Mouse (Mus musculus): ENCODE data around the gene Rcl1. TPM values are rescaled to one million over a fixed set of nuclear protein-coding genes. Genes with fewer than 3 reads are reported as not detected.

Gene Rcl1
- total RNA-seq, 1 experiment = 70.5 TPM

GRCm38 (mm10) chr19:29139699-29140456 is 38.7 kb downstream of the Rcl1 start:
- TF ChIP-seq CHD2 (IDR thresholded peaks at IDR 0.05; ENCODE audit: low read depth, low read length) = no peak
- no peak for TF ChIP-seq MAFK (IDR thresholded peaks at IDR 0.05; ENCODE audit: insufficient read depth, low read depth, low read length)
- TF ChIP-seq ZNF384 (IDR thresholded peaks at IDR 0.05; ENCODE audit: low read depth, low read length) = no peak
- TF ChIP-seq ZC3H11A (IDR thresholded peaks at IDR 0.05; ENCODE audit: borderline replicate concordance, low read depth, low read length) = no peak
- no peak for TF ChIP-seq HCFC1 (IDR thresholded peaks at IDR 0.05; ENCODE audit: borderline replicate concordance, insufficient read depth, low read length)
- no peaks in the 10 kb centered on the region for H3K9me3 ChIP-seq (ENCODE audit: control insufficient read depth, insufficient read depth, low read depth, low read length)
- H3K36me3 ChIP-seq (ENCODE audit: control insufficient read depth, insufficient read depth, low read length, poor library complexity, severe bottlenecking) = peaks cover 50% of the 10 kb centered on the region

GRCm38 (mm10) chr19:29140933-29141332 is 39.8 kb downstream of the Rcl1 start:
- Histone ChIP-seq H3K36me3 (ENCODE audit: control insufficient read depth, insufficient read depth, low read length, poor library complexity, severe bottlenecking) (peaks cover 43% of the 10 kb centered on the region), H3K4me3 (ENCODE audit: insufficient read depth in 1 of 2, low read depth in 1 of 2, low read length in 2 of 2, poor library complexity in 1 of 2, severe bottlenecking in 1 of 2) (no peak overlapping the region), H3K9me3 (ENCODE audit: control insufficient read depth, insufficient read depth, low read depth, low read length) (no peaks in the 10 kb centered on the region), H3K27ac (ENCODE audit: insufficient read depth, low read depth, low read length, poor library complexity, severe bottlenecking) (no peak overlapping the region), H3K9ac (ENCODE audit: insufficient read depth, low read depth, low read length, poor library complexity, severe bottlenecking) (no peak overlapping the region), H3K4me1 (ENCODE audit: control insufficient read depth in 2 of 2, insufficient read depth in 2 of 2, low read length in 2 of 2, poor library complexity in 1 of 2) (no peaks in the 10 kb centered on the region)
- TF ChIP-seq ZNF384 (IDR thresholded peaks at IDR 0.05; ENCODE audit: low read depth, low read length) = no peak
- no peak for TF ChIP-seq HCFC1 (IDR thresholded peaks at IDR 0.05; ENCODE audit: borderline replicate concordance, insufficient read depth, low read length)
- no peak for TF ChIP-seq MAFK (IDR thresholded peaks at IDR 0.05; ENCODE audit: insufficient read depth, low read depth, low read length)
- DNase-seq (ENCODE audit: low read depth, low spot score) = no peak
- in situ Hi-C loops (cut with MboI; ENCODE audit: low sequenced_read_pairs in 2 of 2, unreplicated experiment in 2 of 2) = no loop called here

More at GRCm38 (mm10) chr19:29139699-29140456, 38.7 kb downstream of the Rcl1 start:
- DNase-seq (ENCODE audit: low read depth, low spot score) = no peak
- Histone ChIP-seq H3K9ac (ENCODE audit: insufficient read depth, low read depth, low read length, poor library complexity, severe bottlenecking) (no peak overlapping the region), H3K4me1 (ENCODE audit: control insufficient read depth in 2 of 2, insufficient read depth in 2 of 2, low read length in 2 of 2, poor library complexity in 1 of 2) (no peaks in the 10 kb centered on the region), H3K4me3 (ENCODE audit: insufficient read depth in 1 of 2, low read depth in 1 of 2, low read length in 2 of 2, poor library complexity in 1 of 2, severe bottlenecking in 1 of 2) (no peak overlapping the region), H3K27ac (ENCODE audit: insufficient read depth, low read depth, low read length, poor library complexity, severe bottlenecking) (no peak overlapping the region)
- in situ Hi-C loops (cut with MboI; ENCODE audit: low sequenced_read_pairs in 2 of 2, unreplicated experiment in 2 of 2) = no loop called here

GRCm38 (mm10) chr19:29142307-29142706 is 41.1 kb downstream of the Rcl1 start:
- TF ChIP-seq CHD2 (IDR thresholded peaks at IDR 0.05; ENCODE audit: low read depth, low read length) (no peak), MAFK (IDR thresholded peaks at IDR 0.05; ENCODE audit: insufficient read depth, low read depth, low read length) (no peak), ZNF384 (IDR thresholded peaks at IDR 0.05; ENCODE audit: low read depth, low read length) (no peak), HCFC1 (IDR thresholded peaks at IDR 0.05; ENCODE audit: borderline replicate concordance, insufficient read depth, low read length) (no peak), ZC3H11A (IDR thresholded peaks at IDR 0.05; ENCODE audit: borderline replicate concordance, low read depth, low read length) (no peak)
- DNase-seq (ENCODE audit: low read depth, low spot score) = no peak
- no peak overlapping the region for H3K4me3 ChIP-seq (ENCODE audit: insufficient read depth in 1 of 2, low read depth in 1 of 2, low read length in 2 of 2, poor library complexity in 1 of 2, severe bottlenecking in 1 of 2)
- in situ Hi-C loops (cut with MboI; ENCODE audit: low sequenced_read_pairs in 2 of 2, unreplicated experiment in 2 of 2) = no loop called here
- H3K4me1 ChIP-seq (ENCODE audit: control insufficient read depth in 2 of 2, insufficient read depth in 2 of 2, low read length in 2 of 2, poor library complexity in 1 of 2) = no peaks in the 10 kb centered on the region
- H3K36me3 ChIP-seq (ENCODE audit: control insufficient read depth, insufficient read depth, low read length, poor library complexity, severe bottlenecking) = peaks cover 37% of the 10 kb centered on the region
- no peak overlapping the region for H3K27ac ChIP-seq (ENCODE audit: insufficient read depth, low read depth, low read length, poor library complexity, severe bottlenecking)
- H3K9ac ChIP-seq (ENCODE audit: insufficient read depth, low read depth, low read length, poor library complexity, severe bottlenecking) = no peak overlapping the region
- no peaks in the 10 kb centered on the region for H3K9me3 ChIP-seq (ENCODE audit: control insufficient read depth, insufficient read depth, low read depth, low read length)

- in situ Hi-C loops (cut with MboI; ENCODE audit: low sequenced_read_pairs in 2 of 2, unreplicated experiment in 2 of 2) = no loop called here
- no peak overlapping the region for H3K9ac ChIP-seq (ENCODE audit: insufficient read depth, low read depth, low read length, poor library complexity, severe bottlenecking)
- H3K36me3 ChIP-seq (ENCODE audit: control insufficient read depth, insufficient read depth, low read length, poor library complexity, severe bottlenecking) = peaks cover 25% of the 10 kb centered on the region
- H3K4me1 ChIP-seq (ENCODE audit: control insufficient read depth in 2 of 2, insufficient read depth in 2 of 2, low read length in 2 of 2, poor library complexity in 1 of 2) = peaks cover 3 to 4% of the 10 kb centered on the region in 2 experiments; a peak in 2 of 4 replicates
- TF ChIP-seq ZNF384 (IDR thresholded peaks at IDR 0.05; ENCODE audit: low read depth, low read length) = no peak
- TF ChIP-seq HCFC1 (IDR thresholded peaks at IDR 0.05; ENCODE audit: borderline replicate concordance, insufficient read depth, low read length) = no peak
- TF ChIP-seq MAFK (IDR thresholded peaks at IDR 0.05; ENCODE audit: insufficient read depth, low read depth, low read length) = no peak
- no peak for TF ChIP-seq ZC3H11A (IDR thresholded peaks at IDR 0.05; ENCODE audit: borderline replicate concordance, low read depth, low read length)
- no peaks in the 10 kb centered on the region for H3K9me3 ChIP-seq (ENCODE audit: control insufficient read depth, insufficient read depth, low read depth, low read length)
- DNase-seq (ENCODE audit: low read depth, low spot score) = no peak
- H3K27ac ChIP-seq (ENCODE audit: insufficient read depth, low read depth, low read length, poor library complexity, severe bottlenecking) = no peak overlapping the region
- no peak overlapping the region for H3K4me3 ChIP-seq (ENCODE audit: insufficient read depth in 1 of 2, low read depth in 1 of 2, low read length in 2 of 2, poor library complexity in 1 of 2, severe bottlenecking in 1 of 2)
Observed at GRCm38 (mm10) chr19:29145421-29145820, 44.2 kb downstream of the Rcl1 start.
